ENCODE assay signal across 8 mouse cellular contexts in the genomic region with DNA sequence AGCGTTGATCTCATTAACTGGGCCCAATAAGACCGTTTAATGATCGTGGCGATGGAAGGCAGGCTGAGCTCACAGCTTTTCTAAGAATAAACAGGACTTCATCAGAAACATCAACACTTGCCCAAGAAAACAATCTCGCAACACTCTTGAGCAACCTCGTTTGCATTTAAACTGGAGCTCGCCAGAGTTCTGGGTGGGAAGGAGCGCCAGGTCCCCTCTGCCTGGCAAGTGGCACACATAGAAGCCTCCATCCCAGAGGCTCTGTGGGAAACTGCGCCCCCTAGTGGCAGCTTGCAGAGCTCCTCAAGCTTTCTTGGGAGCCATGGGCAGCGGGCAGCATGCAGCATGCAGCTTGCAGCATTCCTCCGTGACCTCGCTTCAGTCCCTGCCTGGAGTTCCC.
DNase-seq lines count a peak whose midpoint lies in the region; ATAC-seq and TF ChIP-seq lines count a peak whose summit lies in the region.

No protein-coding gene starts in this region.

- H3K4me1 ChIP-seq in G1E (ENCODE audit: insufficient read depth, low read depth, low read length) = no peaks in the 10 kb centered on the region
- H3K4me1 ChIP-seq in forebrain, embryonic 16.5 days (replicated peaks; ENCODE audit: control insufficient read depth, insufficient read depth, low read length) = peaks cover 36% of the 10 kb centered on the region
- peaks cover 18% of the 10 kb centered on the region; the same call in 1 of the 2 replicates for H3K4me1 ChIP-seq in lung, embryonic 14.5 days (ENCODE audit: insufficient read depth)
- peaks cover 41% of the 10 kb centered on the region for H3K4me1 ChIP-seq in olfactory bulb, adult 2 months (ENCODE audit: control insufficient read depth, insufficient read depth, low read length)

- no peak for DNase-seq in G1E (ENCODE audit: low spot score)
- peak; percentile 84 for DNase-seq in cerebellum, adult 11-12 months
- peak; percentile 93 to 95 for DNase-seq in heart, postnatal 36 days
- peak; percentile 88 to 94 for DNase-seq in layer of hippocampus, adult 2 months (ENCODE audit: low spot score in 2 of 2)
- DNase-seq in lung, embryonic 14.5 days = peak; percentile 98
- DNase-seq in thymus, adult 18-20 months = peak; percentile 55 to 61

- peak overlapping the region; percentile 17; the same call in 1 of the 2 replicates for H3K9ac ChIP-seq in forebrain, embryonic 16.5 days (replicated peaks; ENCODE audit: low read depth, low read length)
- H3K9ac ChIP-seq in lung, embryonic 14.5 days = no peak overlapping the region

- no peak overlapping the region for H3K4me3 ChIP-seq in G1E (ENCODE audit: low read depth, low read length)
- peak overlapping the region; percentile 24 for H3K4me3 ChIP-seq in forebrain, embryonic 16.5 days (replicated peaks; ENCODE audit: low read length)
- H3K4me3 ChIP-seq in layer of hippocampus, adult 2 months = peak overlapping the region; percentile 38
- H3K4me3 ChIP-seq in lung, embryonic 14.5 days (ENCODE audit: low read depth, low read length) = no peak overlapping the region
- H3K4me3 ChIP-seq in olfactory bulb, adult 2 months (ENCODE audit: insufficient read depth, low read depth, low read length) = no peak overlapping the region; the same call in 1 of the 2 replicates

- WGBS in forebrain, embryonic 16.5 days = 11% methylated on average over 12 of the region's 12 CpGs
- 24% methylated on average over 12 of the region's 12 CpGs for WGBS in lung, embryonic 14.5 days
- 13% methylated on average over 12 of the region's 12 CpGs for WGBS in olfactory bulb, adult 2 months

- no peaks in the 10 kb centered on the region for H3K36me3 ChIP-seq in G1E (replicated peaks)
- no peaks in the 10 kb centered on the region for H3K36me3 ChIP-seq in forebrain, embryonic 16.5 days (ENCODE audit: control insufficient read depth, insufficient read depth)
- no peaks in the 10 kb centered on the region for H3K36me3 ChIP-seq in lung, embryonic 14.5 days (ENCODE audit: insufficient read depth)

- intact Hi-C loops in heart, postnatal 36 days (cut with DNase I) = loop anchor here (1.0 to 2.0 kb wide), 3 partner anchors 23 to 163 kb away; no protein-coding TSS in a partner anchor

- H3K4me2 ChIP-seq in forebrain, embryonic 16.5 days (ENCODE audit: low read length) = peak overlapping the region; percentile 62
- H3K4me2 ChIP-seq in lung, embryonic 14.5 days = peak overlapping the region; percentile 57

- H3K27me3 ChIP-seq in G1E (ENCODE audit: insufficient read depth, low read length) = peaks cover 6% of the 10 kb centered on the region; the same call in 1 of the 2 replicates
- H3K27me3 ChIP-seq in forebrain, embryonic 16.5 days (replicated peaks; ENCODE audit: control insufficient read depth, insufficient read depth, low read length) = peaks cover 7% of the 10 kb centered on the region; the same call in 1 of the 2 replicates
- peaks cover 10% of the 10 kb centered on the region; the same call in 1 of the 2 replicates for H3K27me3 ChIP-seq in lung, embryonic 14.5 days (ENCODE audit: insufficient read depth, low read length)

- no peak overlapping the region for H3K27ac ChIP-seq in forebrain, embryonic 16.5 days (ENCODE audit: low read length)
- H3K27ac ChIP-seq in layer of hippocampus, adult 2 months = peak overlapping the region; percentile 78
- H3K27ac ChIP-seq in lung, embryonic 14.5 days (ENCODE audit: low read depth) = no peak overlapping the region; the same call in 1 of the 2 replicates
- H3K27ac ChIP-seq in olfactory bulb, adult 2 months (ENCODE audit: insufficient read depth, low read depth, low read length) = no peak overlapping the region

- H3K9me3 ChIP-seq in G1E (replicated peaks) = no peaks in the 10 kb centered on the region
- no peaks in the 10 kb centered on the region for H3K9me3 ChIP-seq in forebrain, embryonic 16.5 days (ENCODE audit: control insufficient read depth, low read length)
- H3K9me3 ChIP-seq in lung, embryonic 14.5 days (ENCODE audit: low read depth, low read length) = no peaks in the 10 kb centered on the region

- no peak for ATAC-seq in G1E (ENCODE audit: extremely low read depth, insufficient number of reproducible peaks, low FRiP score, poor library complexity, severe bottlenecking)
- peak; percentile 78 for ATAC-seq in forebrain, embryonic 16.5 days
- peak; percentile 70 for ATAC-seq in lung, embryonic 14.5 days (ENCODE audit: insufficient read depth)

- peak; percentile 72 for TF ChIP-seq CTCF in G1E (IDR thresholded peaks at IDR 0.05; ENCODE audit: low read depth, low read length)
- peak; percentile 100 for TF ChIP-seq CTCF in layer of hippocampus, adult 2 months (conservative IDR thresholded peaks at IDR 0.05)
- TF ChIP-seq CTCF in lung, embryonic 14.5 days (IDR thresholded peaks at IDR 0.05; ENCODE audit: low read depth) = peak; percentile 99
- TF ChIP-seq CTCF in olfactory bulb, adult 2 months (IDR thresholded peaks at IDR 0.05; ENCODE audit: insufficient read depth, low read depth, low read length) = peak; percentile 98

- TF ChIP-seq POLR2A in olfactory bulb, adult 2 months (IDR thresholded peaks at IDR 0.05; ENCODE audit: insufficient read depth, low read depth, low read length) = no peak

Comparison
In these comparisons a context has a peak if more than half of its experiments do, and no peak if none do; other contexts are left out.
1. H3K4me3 ChIP-seq: peak in forebrain, embryonic 16.5 days (single experiment) and layer of hippocampus, adult 2 months (single experiment); none in G1E (single experiment), lung, embryonic 14.5 days (single experiment) and olfactory bulb, adult 2 months (single experiment).
2. Peak in every context shown above with its lines, with median percentiles within 50 percentile points of each other: CTCF ChIP-seq.